Mouse (Mus musculus) forebrain, postnatal 0 days (tissue): ENCODE results near the gene Arhgap24. TPM values are rescaled to one million over a fixed set of nuclear protein-coding genes. Genes with fewer than 3 reads are reported as not detected.

Experiments
- ATAC-seq: fragments of 200-750 bp; cut with Nextera tagmentation; 2 replicates; pipeline ENCODE4 v1.8.0; 2017; ENCODE audit warnings: mild to moderate bottlenecking, moderate library complexity
- DNase-seq: peaks from one replicate; pipeline ENCODE4 v3.0.0-alpha.2; 2015
- H3K27ac ChIP-seq: fragments of 300-500 bp; sonication (generic); 2 replicates; pipeline ENCODE4 v1.5.1; 2014; ENCODE audit warnings: low read depth, mild to moderate bottlenecking, antibody characterized with exemption, low read length, moderate library complexity, mixed read lengths
- H3K27me3 ChIP-seq: fragments of 300-500 bp; sonication (generic); 2 replicates; pipeline ENCODE4 v1.6.1; 2014; ENCODE audit warnings: mild to moderate bottlenecking, low read length, mixed read lengths; ENCODE audit not compliant: insufficient read depth
- H3K36me3 ChIP-seq: fragments of 300-500 bp; sonication (generic); 2 replicates; pipeline ENCODE4 v1.6.1; 2014; ENCODE audit warnings: mild to moderate bottlenecking, moderate library complexity; ENCODE audit not compliant: insufficient read depth
- H3K4me1 ChIP-seq: fragments of 300-500 bp; sonication (generic); 2 replicates; pipeline ENCODE4 v1.6.1; 2014; ENCODE audit warnings: antibody characterized with exemption; ENCODE audit not compliant: insufficient read depth
- H3K4me2 ChIP-seq: fragments of 300-500 bp; sonication (generic); 2 replicates; pipeline ENCODE4 v1.6.1; 2014; ENCODE audit warnings: low read depth, mild to moderate bottlenecking, moderate library complexity
- H3K4me3 ChIP-seq: fragments of 300-500 bp; sonication (generic); 2 replicates; pipeline ENCODE4 v1.5.1; 2014; ENCODE audit warnings: low read depth, low read length, mixed read lengths
- H3K9ac ChIP-seq: fragments of 300-500 bp; sonication (generic); 2 replicates; pipeline ENCODE4 v1.6.1; 2014; ENCODE audit warnings: mild to moderate bottlenecking
- H3K9me3 ChIP-seq: fragments of 300-500 bp; sonication (generic); 2 replicates; pipeline ENCODE4 v1.6.1; 2016; ENCODE audit warnings: low read length
- CTCF ChIP-seq: sonication (generic); IDR thresholded peaks from 2 replicates; pipeline ENCODE4 v1.5.1; 2016; ENCODE audit warnings: antibody characterized with exemption, control low read depth, low read depth
- WGBS: fragments of 180-500 bp; shearing (Covaris S2); extraction: QIAGEN DNeasy Blood & Tissue Kit; methylation state at CpG from one replicate; pipeline ENCODE4 v1.1.7; 2014; 5-methylcytosine and 5-hydroxymethylcytosine counted together
- polyA plus RNA-seq: library from polyadenylated mRNA; unstranded; fragments of >200 nt; fragmentation: Nextera tagmentation; extraction: Ambion mirVana; gene quantifications from 2 replicates; pipeline ENCODE4 v1.2.1, GENCODE M21; 2015
- total RNA-seq: library from RNA; depleted of rRNA; stranded (reverse); fragments of >200 nt; gene quantifications from 2 replicates; pipeline ENCODE4 v1.2.3, GENCODE M21; 2014

Gene Arhgap24
- total and polyA plus RNA-seq, 2 experiments from 2014 or later: 6.0 to 8.6 TPM

- DNase-seq (no peak), ATAC-seq (no peak)
- Histone ChIP-seq H3K27me3 (no peaks in the 10 kb centered on the region), H3K4me3 (no peak overlapping the region), H3K4me2 (no peak overlapping the region), H3K36me3 (no peaks in the 10 kb centered on the region), H3K9ac (no peak overlapping the region), H3K27ac (no peak overlapping the region), H3K4me1 (no peaks in the 10 kb centered on the region), H3K9me3 (no peaks in the 10 kb centered on the region)
- 85% methylated on average over 3 of the region's 3 CpGs for WGBS
- no peak for TF ChIP-seq CTCF
Measured at GRCm38 (mm10) chr5:102613571-102613970, 132.4 kb downstream of the Arhgap24 start.

DNA sequence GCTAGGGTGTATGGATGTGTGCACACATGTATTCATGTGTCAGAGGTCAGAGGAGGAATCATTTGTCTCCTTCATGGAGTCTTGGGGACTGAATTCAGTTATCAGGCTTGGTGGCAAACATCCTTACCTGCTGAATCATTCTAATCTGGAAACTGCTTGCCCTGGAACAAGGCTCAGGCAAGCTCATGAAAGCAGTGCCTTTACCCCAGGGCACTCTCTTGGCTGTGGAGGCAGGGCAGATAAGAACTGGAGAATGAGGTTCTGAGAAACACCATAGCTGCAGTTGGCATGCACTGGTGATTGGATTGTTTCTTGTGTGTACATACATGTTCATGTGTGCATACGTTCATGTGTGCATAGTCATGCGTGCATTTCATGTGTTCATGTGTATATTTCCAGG lies 132.9 kb downstream of the Arhgap24 start:
- ATAC-seq: no peak
- no peak overlapping the region for H3K27ac ChIP-seq
- no peaks in the 10 kb centered on the region for H3K36me3 ChIP-seq
- no peak for TF ChIP-seq CTCF
- no peak for DNase-seq
- no peak overlapping the region for H3K4me3 ChIP-seq
- H3K4me1 ChIP-seq: no peaks in the 10 kb centered on the region
- no peaks in the 10 kb centered on the region for H3K27me3 ChIP-seq
- 94% methylated on average over 2 of the region's 2 CpGs for WGBS
- no peak overlapping the region for H3K4me2 ChIP-seq
- no peaks in the 10 kb centered on the region for H3K9me3 ChIP-seq
- H3K9ac ChIP-seq: no peak overlapping the region

- no peak overlapping the region for H3K9ac ChIP-seq
- H3K4me2 ChIP-seq: no peak overlapping the region
- ATAC-seq (no peak), DNase-seq (no peak)
- H3K27me3 ChIP-seq: no peaks in the 10 kb centered on the region
- H3K36me3 ChIP-seq: no peaks in the 10 kb centered on the region
- no peak overlapping the region for H3K4me3 ChIP-seq
- no peak for TF ChIP-seq CTCF
- WGBS: 97% methylated on average over 6 of the region's 6 CpGs
- H3K4me1 ChIP-seq: no peaks in the 10 kb centered on the region
- no peak overlapping the region for H3K27ac ChIP-seq
- H3K9me3 ChIP-seq: no peaks in the 10 kb centered on the region
Measured at GRCm38 (mm10) chr5:102615249-102615648, 134.1 kb downstream of the Arhgap24 start.

DNA sequence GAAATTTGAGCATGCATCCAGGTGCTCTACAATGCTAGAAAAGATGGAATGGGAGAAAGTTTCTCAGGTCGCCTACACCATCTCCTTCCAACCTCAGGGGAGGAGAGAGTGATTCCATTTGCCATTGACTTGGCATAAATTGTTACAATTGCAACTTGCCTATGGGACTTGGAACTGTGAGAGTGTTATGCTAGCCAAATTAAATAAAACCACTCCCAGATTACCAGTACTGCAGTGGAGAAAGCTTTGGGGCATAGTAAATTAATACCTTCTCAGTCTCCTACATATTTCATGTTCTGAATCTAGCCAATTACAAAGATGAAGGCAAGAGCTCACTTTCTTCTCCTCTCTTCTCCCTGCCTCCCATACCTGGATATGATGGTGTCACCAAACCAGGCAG lies 139.8 kb downstream of the Arhgap24 start:
- no peak for ATAC-seq
- no peaks in the 10 kb centered on the region for H3K27me3 ChIP-seq
- no peaks in the 10 kb centered on the region for H3K36me3 ChIP-seq
- no peaks in the 10 kb centered on the region for H3K9me3 ChIP-seq
- H3K4me1 ChIP-seq: no peaks in the 10 kb centered on the region
- H3K9ac ChIP-seq: no peak overlapping the region
- no peak for DNase-seq
- H3K4me2 ChIP-seq: no peak overlapping the region
- H3K4me3 ChIP-seq: no peak overlapping the region
- TF ChIP-seq CTCF: no peak
- H3K27ac ChIP-seq: no peak overlapping the region
- 91% methylated on average over 1 of the region's 1 CpGs for whole genome bisulfite sequencing

DNA sequence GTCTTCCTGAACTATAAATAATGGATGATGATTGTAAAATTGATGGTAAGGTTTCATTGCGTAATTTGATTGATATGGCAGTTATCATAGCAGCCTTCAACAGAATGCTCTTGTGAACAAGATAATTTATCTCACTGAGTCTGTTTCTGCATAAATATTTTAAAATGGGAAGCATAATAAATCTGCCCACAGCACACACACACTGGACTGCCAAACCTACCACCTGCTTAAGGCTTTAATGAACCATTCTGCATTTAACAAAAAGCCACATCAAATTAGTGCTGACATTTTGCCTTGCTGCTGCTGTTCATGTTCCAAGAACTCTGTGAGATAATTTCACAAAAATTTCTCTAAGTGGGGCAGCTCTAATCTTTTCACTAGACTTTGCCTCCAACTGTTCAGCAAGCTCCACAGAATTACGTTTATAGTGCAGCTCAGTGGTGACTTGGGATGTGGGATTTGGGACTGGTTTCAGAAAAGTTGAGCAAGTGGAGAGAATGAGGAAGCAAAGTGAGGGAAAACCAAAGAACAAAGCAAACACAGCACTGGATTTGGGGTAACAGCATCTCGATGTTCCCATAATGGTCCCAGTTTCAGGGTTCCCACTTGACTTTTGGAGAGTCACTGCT lies 142.7 kb downstream of the Arhgap24 start:
- ATAC-seq: peak; percentile 71
- Histone ChIP-seq H3K36me3 (no peaks in the 10 kb centered on the region), H3K4me2 (no peak overlapping the region), H3K27ac (no peak overlapping the region), H3K4me1 (no peaks in the 10 kb centered on the region), H3K9me3 (no peaks in the 10 kb centered on the region), H3K4me3 (no peak overlapping the region), H3K27me3 (no peaks in the 10 kb centered on the region), H3K9ac (no peak overlapping the region)
- TF ChIP-seq CTCF: no peak
- WGBS: 62% methylated on average over 3 of the region's 3 CpGs
- DNase-seq: peak; percentile 67

DNA sequence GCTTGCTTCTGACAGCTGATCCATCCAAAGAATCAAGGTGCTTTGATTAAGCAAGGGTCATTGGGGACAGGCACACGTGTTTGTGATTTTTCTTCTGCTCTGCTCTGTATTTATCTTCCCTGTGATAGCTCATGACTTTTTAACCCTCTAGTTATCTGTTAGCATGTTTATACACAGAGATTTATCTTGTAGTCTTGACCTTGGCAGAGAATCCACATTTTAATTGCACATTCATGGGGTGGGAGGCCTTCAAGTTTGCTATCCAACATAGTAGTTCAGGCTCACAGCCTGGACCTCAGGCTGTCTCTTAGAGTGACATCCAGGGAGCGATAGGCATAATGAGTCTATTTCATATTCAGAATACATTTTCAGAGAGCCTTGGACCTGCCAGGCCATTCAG lies 145.5 kb downstream of the Arhgap24 start:
- no peak overlapping the region for H3K27ac ChIP-seq
- no peaks in the 10 kb centered on the region for H3K36me3 ChIP-seq
- no peaks in the 10 kb centered on the region for H3K27me3 ChIP-seq
- no peak overlapping the region for H3K9ac ChIP-seq
- H3K4me1 ChIP-seq: no peaks in the 10 kb centered on the region
- no peak for DNase-seq
- ATAC-seq: no peak
- TF ChIP-seq CTCF: no peak
- H3K4me2 ChIP-seq: no peak overlapping the region
- no peaks in the 10 kb centered on the region for H3K9me3 ChIP-seq
- H3K4me3 ChIP-seq: no peak overlapping the region
- WGBS: 64% methylated on average over 2 of the region's 2 CpGs

DNA sequence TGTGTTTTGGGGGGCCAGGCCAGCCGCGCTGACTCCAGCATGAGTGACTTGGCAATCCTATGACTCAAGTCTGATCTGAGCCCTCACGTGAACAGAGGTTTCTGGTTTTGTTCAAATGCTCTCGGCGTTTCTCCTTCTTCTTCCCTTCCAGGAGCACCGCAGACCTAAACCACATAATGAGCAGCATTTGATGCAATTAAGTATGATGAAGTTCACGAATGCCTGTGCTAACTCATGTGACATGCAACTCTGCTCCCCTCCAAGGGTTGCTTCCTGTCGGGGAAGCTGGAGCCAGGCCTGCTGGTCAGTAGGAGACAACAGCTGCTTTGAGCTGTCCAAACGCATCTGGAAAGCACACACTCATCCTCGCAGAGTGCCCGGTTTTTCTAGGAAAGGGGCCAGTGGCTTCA lies 148.2 kb downstream of the Arhgap24 start:
- ATAC-seq: no peak
- no peaks in the 10 kb centered on the region for H3K36me3 ChIP-seq
- H3K27me3 ChIP-seq: no peaks in the 10 kb centered on the region
- no peak overlapping the region for H3K4me2 ChIP-seq
- H3K9me3 ChIP-seq: no peaks in the 10 kb centered on the region
- no peak overlapping the region for H3K27ac ChIP-seq
- H3K4me1 ChIP-seq: no peaks in the 10 kb centered on the region
- H3K4me3 ChIP-seq: no peak overlapping the region
- WGBS: 81% methylated on average over 11 of the region's 11 CpGs
- H3K9ac ChIP-seq: no peak overlapping the region
- DNase-seq: no peak
- TF ChIP-seq CTCF: no peak
